Mouse (Mus musculus) brain, embryonic 14.5 days (tissue): ENCODE data around the gene Leng9.

ENCODE experiments used
- CTCF ChIP-seq: fragments of 200-500 bp; IDR thresholded peaks from 2 replicates; pipeline ENCODE4 v1.5.1; 2012; ENCODE audit warnings: inconsistent platforms, mild to moderate bottlenecking, moderate library complexity, borderline replicate concordance; ENCODE audit not compliant: insufficient read depth, insufficient read length; ENCODE audit errors: extremely low read depth
- POLR2A ChIP-seq: fragments of 200-500 bp; IDR thresholded peaks from 2 replicates; pipeline ENCODE4 v1.6.1; 2012; ENCODE audit warnings: mild to moderate bottlenecking, inconsistent platforms, borderline replicate concordance; ENCODE audit not compliant: poor library complexity, insufficient read depth, insufficient read length, severe bottlenecking; ENCODE audit errors: extremely low read depth

DNA sequence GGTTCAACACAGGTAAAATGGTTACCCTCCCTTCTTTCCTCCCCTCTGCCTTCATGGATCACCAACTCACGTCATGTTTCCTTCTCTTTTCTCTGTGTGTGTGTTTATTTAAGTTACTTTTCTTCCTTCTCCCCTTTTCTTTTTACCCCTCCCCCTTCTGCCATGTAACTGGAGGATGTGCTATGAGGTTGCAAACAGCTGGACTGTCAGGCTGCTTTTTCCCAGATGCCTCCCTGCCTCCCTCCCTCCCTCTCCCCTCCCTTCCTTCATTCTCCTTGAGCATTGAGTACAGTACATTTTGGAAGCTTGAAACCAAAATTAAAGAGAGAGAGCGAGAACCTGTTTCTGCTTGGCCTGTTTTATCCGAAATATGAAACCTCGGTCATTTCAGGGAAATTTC lies 2.3 kb downstream of the Leng9 start:
- TF ChIP-seq POLR2A = no peak
- no peak for TF ChIP-seq CTCF
